In the genomic region with DNA sequence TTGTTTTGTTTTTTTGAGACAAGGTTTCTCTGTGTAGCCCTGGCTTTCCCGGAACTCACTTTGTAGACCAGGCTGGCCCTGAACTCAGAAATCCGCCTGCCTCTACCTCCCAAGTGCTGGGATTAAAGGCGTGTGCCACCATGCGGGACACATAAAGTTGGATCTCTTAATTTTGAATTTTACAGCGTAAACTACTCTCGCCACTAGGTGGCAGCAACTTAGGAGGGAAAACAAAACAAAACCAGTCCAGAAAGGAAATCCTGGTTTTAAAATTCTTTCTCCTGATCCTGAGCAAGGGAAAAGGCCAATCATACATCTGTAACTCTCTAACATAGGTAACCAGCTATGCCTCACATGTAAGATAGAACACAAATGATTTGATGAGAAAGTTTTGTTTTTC, we compare ENCODE assay signal across 8 mouse cellular contexts. TPM values are rescaled to one million over a fixed set of nuclear protein-coding genes. Genes with fewer than 3 reads are reported as not detected.
DNase-seq lines count a peak whose midpoint lies in the region; ATAC-seq and TF ChIP-seq lines count a peak whose summit lies in the region.

No protein-coding gene starts in this region.

- no peak overlapping the region for H3K27ac ChIP-seq in intestine, postnatal 0 days (ENCODE audit: low read depth, low read length)
- H3K27ac ChIP-seq in intestine, embryonic 16.5 days (ENCODE audit: low read length): no peak overlapping the region
- no peak overlapping the region for H3K27ac ChIP-seq in kidney, postnatal 0 days

- WGBS in intestine, postnatal 0 days: 15% methylated on average over 6 of the region's 6 CpGs
- WGBS in intestine, embryonic 16.5 days: 23% methylated on average over 6 of the region's 6 CpGs
- WGBS in kidney, postnatal 0 days: 20% methylated on average over 6 of the region's 6 CpGs

- no peak overlapping the region for H3K4me2 ChIP-seq in intestine, postnatal 0 days (replicated peaks; ENCODE audit: low read depth)
- H3K4me2 ChIP-seq in intestine, embryonic 16.5 days (ENCODE audit: low read depth, low read length): no peak overlapping the region
- H3K4me2 ChIP-seq in kidney, postnatal 0 days (ENCODE audit: low read length): no peak overlapping the region
- H3K4me2 ChIP-seq in myocyte (ENCODE audit: low read depth): peak overlapping the region; percentile 13

- DNase-seq in 416B (ENCODE audit: low read depth) (peak; percentile 84), ES-CJ7 (ENCODE audit: low read depth, low spot score) (peak; percentile 69)
- DNase-seq in cerebellum, postnatal 25 days: peak; percentile 22 to 53
- DNase-seq in kidney, postnatal 0 days (ENCODE audit: low spot score): peak; percentile 81
- no peak for DNase-seq in urinary bladder, adult 2 months (ENCODE audit: low spot score)

- no peaks in the 10 kb centered on the region for H3K27me3 ChIP-seq in intestine, postnatal 0 days (replicated peaks; ENCODE audit: control insufficient read depth, insufficient read depth, low read length)
- no peaks in the 10 kb centered on the region for H3K27me3 ChIP-seq in intestine, embryonic 16.5 days (replicated peaks; ENCODE audit: control insufficient read depth, insufficient read depth, low read length)
- no peaks in the 10 kb centered on the region for H3K27me3 ChIP-seq in kidney, postnatal 0 days (ENCODE audit: insufficient read depth, low read length)
- H3K27me3 ChIP-seq in myocyte (ENCODE audit: control insufficient read depth, insufficient read depth, insufficient read length): peaks cover 11% of the 10 kb centered on the region

- TF ChIP-seq POLR2A in myocyte (IDR thresholded peaks at IDR 0.05; ENCODE audit: insufficient read length, low read depth): no peak

- H3K36me3 ChIP-seq in intestine, postnatal 0 days (ENCODE audit: control insufficient read depth, insufficient read depth): no peaks in the 10 kb centered on the region
- no peaks in the 10 kb centered on the region for H3K36me3 ChIP-seq in intestine, embryonic 16.5 days (ENCODE audit: control insufficient read depth, insufficient read depth, low read length)
- no peaks in the 10 kb centered on the region for H3K36me3 ChIP-seq in kidney, postnatal 0 days (ENCODE audit: insufficient read depth, low read length)
- H3K36me3 ChIP-seq in myocyte (ENCODE audit: control insufficient read depth, insufficient read depth): no peaks in the 10 kb centered on the region

- no peak overlapping the region for H3ac ChIP-seq in myocyte (ENCODE audit: control insufficient read depth, insufficient read length)

- no peak overlapping the region for H3K9ac ChIP-seq in intestine, postnatal 0 days (ENCODE audit: low read depth, low read length)
- no peak overlapping the region for H3K9ac ChIP-seq in intestine, embryonic 16.5 days (ENCODE audit: low read depth, low read length)
- H3K9ac ChIP-seq in kidney, postnatal 0 days (ENCODE audit: low read depth, low read length): no peak overlapping the region

- ATAC-seq in intestine, postnatal 0 days: no peak
- ATAC-seq in intestine, embryonic 16.5 days: no peak
- no peak for ATAC-seq in kidney, postnatal 0 days (replicated peaks; ENCODE audit: low FRiP score, low read depth)

- no peaks in the 10 kb centered on the region for H3K4me1 ChIP-seq in intestine, postnatal 0 days (replicated peaks; ENCODE audit: control insufficient read depth, insufficient read depth, low read length)
- H3K4me1 ChIP-seq in intestine, embryonic 16.5 days (ENCODE audit: control insufficient read depth, insufficient read depth, low read length): no peaks in the 10 kb centered on the region
- H3K4me1 ChIP-seq in kidney, postnatal 0 days (replicated peaks; ENCODE audit: insufficient read depth, low read length): no peaks in the 10 kb centered on the region

- peak; percentile 79 for TF ChIP-seq CTCF in intestine, postnatal 0 days (IDR thresholded peaks at IDR 0.05; ENCODE audit: low read depth)
- TF ChIP-seq CTCF in kidney, postnatal 0 days (IDR thresholded peaks at IDR 0.05; ENCODE audit: low read depth): peak; percentile 81

- H3K9me3 ChIP-seq in intestine, postnatal 0 days (ENCODE audit: control insufficient read depth): no peaks in the 10 kb centered on the region
- no peaks in the 10 kb centered on the region for H3K9me3 ChIP-seq in intestine, embryonic 16.5 days (ENCODE audit: control insufficient read depth, low read length)
- H3K9me3 ChIP-seq in kidney, postnatal 0 days (replicated peaks; ENCODE audit: low read length): no peaks in the 10 kb centered on the region

- no peaks in the 10 kb centered on the region for H3K79me2 ChIP-seq in myocyte (ENCODE audit: control insufficient read depth, insufficient read depth)

- no peak overlapping the region for H3K4me3 ChIP-seq in intestine, postnatal 0 days (ENCODE audit: low read depth, low read length)
- H3K4me3 ChIP-seq in intestine, embryonic 16.5 days (ENCODE audit: low read length): no peak overlapping the region
- H3K4me3 ChIP-seq in kidney, postnatal 0 days (replicated peaks; ENCODE audit: low read depth, low read length): no peak overlapping the region
- no peak overlapping the region for H3K4me3 ChIP-seq in myocyte

TF ChIP-seq in myocyte, 11 proteins besides CTCF, POLR2A, EP300 and RAD21:
- TF ChIP-seq USF1 (IDR thresholded peaks at IDR 0.05; ENCODE audit: low read depth) (no peak), CEBPB (IDR thresholded peaks at IDR 0.05; ENCODE audit: insufficient read depth, poor library complexity, severe bottlenecking) (no peak), TCF3 (IDR thresholded peaks at IDR 0.05; ENCODE audit: insufficient read length, low read depth) (no peak), SRF (IDR thresholded peaks at IDR 0.05; ENCODE audit: control insufficient read depth, insufficient read length, low read depth) (no peak), REST (IDR thresholded peaks at IDR 0.05; ENCODE audit: insufficient read depth, insufficient read length) (no peak), MYOG (IDR thresholded peaks at IDR 0.05; ENCODE audit: control insufficient read depth in 1 of 3, insufficient read depth in 1 of 3, insufficient read length in 2 of 3, low read depth in 2 of 3) (no peak), POLR2AphosphoS2 (IDR thresholded peaks at IDR 0.05; ENCODE audit: insufficient read length, low read depth) (no peak), MAX (IDR thresholded peaks at IDR 0.05; ENCODE audit: low read depth) (no peak), TCF12 (IDR thresholded peaks at IDR 0.05; ENCODE audit: insufficient read depth, poor library complexity, severe bottlenecking) (no peak), E2F4 (IDR thresholded peaks at IDR 0.05; ENCODE audit: insufficient read depth) (no peak), MYOD1 (IDR thresholded peaks at IDR 0.05; ENCODE audit: control insufficient read depth in 1 of 3, insufficient read length in 2 of 3, low read depth in 2 of 3) (no peak)

RNA-seq across cellular contexts. Expression of gene Commd2, which starts 12.2 kb away (rescaled TPM):
- polyA plus RNA-seq in intestine, postnatal 0 days (2015; fragmentation: Nextera tagmentation; extraction: Ambion mirVana): 71.0 and 72.5 TPM in 2 replicates
- polyA plus RNA-seq in intestine, embryonic 16.5 days (2015; fragmentation: Nextera tagmentation; extraction: Ambion mirVana): 59.9 and 69.6 TPM in 2 replicates
- polyA plus RNA-seq in kidney, postnatal 0 days (2015; fragmentation: Nextera tagmentation; extraction: Ambion mirVana): 92.6 and 94.3 TPM in 2 replicates
- 38.7 TPM for polyA plus RNA-seq in myocyte (2012; fragmentation: generic; extraction: Trizol)
- 37.2 and 44.1 TPM in 2 replicates for polyA plus RNA-seq in urinary bladder, adult 2 months (2012; rRNA removed)

RNA-seq across cellular contexts. Expression of gene Ankub1, which starts 28.9 kb away (rescaled TPM):
- polyA plus RNA-seq in intestine, postnatal 0 days (2015; fragmentation: Nextera tagmentation; extraction: Ambion mirVana): not detected in 2 replicates
- polyA plus RNA-seq in intestine, embryonic 16.5 days (2015; fragmentation: Nextera tagmentation; extraction: Ambion mirVana): not detected in 2 replicates
- 0.06 TPM in 1 of 2 replicates, not detected in the other for polyA plus RNA-seq in kidney, postnatal 0 days (2015; fragmentation: Nextera tagmentation; extraction: Ambion mirVana)
- not detected for polyA plus RNA-seq in myocyte (2012; fragmentation: generic; extraction: Trizol)
- 0.03 TPM in 1 of 2 replicates, not detected in the other for polyA plus RNA-seq in urinary bladder, adult 2 months (2012; rRNA removed)
